Mouse (Mus musculus): ENCODE data around the gene Lrrc8a. TPM values are rescaled to one million over a fixed set of nuclear protein-coding genes. Genes with fewer than 3 reads are reported as not detected.

The Lrrc8a gene
- polyA plus RNA-seq, 1 experiment from 2014 or later: 22.6 TPM

DNA sequence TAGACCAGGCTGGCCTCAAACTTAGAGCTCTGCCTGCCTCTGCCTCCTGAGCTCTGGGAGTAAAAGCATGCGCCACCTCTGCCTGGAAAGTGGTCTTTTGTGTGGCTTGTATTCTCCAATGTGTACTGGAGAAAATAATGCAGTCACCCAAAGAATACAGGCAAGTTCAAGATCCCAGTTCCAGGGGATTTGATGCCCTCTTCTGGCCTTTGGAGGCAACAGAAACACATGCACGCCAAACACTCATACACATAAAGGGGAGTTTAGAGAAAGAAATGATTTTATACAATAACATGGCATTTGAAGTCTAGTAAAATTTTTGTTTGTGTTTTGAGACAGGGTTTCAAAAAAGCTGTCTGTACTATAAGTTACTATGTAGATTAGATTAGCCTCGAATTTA, 62.0 kb downstream of the Lrrc8a start:
- no peak for DNase-seq (ENCODE audit: low spot score)

GRCm38 (mm10) chr2:30299966-30300365, 62.5 kb downstream of the Lrrc8a start:
- no peak for DNase-seq (ENCODE audit: low spot score)

- DNase-seq (ENCODE audit: low spot score): no peak
Measured at GRCm38 (mm10) chr2:30306087-30306486, 68.6 kb downstream of the Lrrc8a start.

GRCm38 (mm10) chr2:30309351-30309750, 71.8 kb downstream of the Lrrc8a start:
- DNase-seq (ENCODE audit: low spot score): no peak

DNA sequence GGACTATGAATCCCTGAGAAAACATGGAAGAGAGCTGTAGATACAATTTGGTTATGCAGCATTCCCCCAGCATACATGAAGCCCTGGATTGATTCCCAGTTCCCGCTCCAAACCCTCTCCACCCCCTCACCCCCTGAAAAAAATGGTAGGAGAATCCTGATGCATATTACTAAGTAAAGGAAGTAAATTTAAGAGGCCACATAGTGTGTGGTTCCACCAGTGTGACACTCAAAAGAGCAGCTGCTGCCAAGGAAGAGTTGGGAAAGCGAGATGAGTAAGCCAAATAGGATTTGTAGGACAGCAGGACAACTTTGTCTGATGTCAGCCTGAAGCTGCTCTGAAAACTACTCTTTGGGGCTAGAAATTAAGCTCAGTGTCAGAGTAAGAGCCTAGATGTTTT, 74.0 kb downstream of the Lrrc8a start:
- no peak for DNase-seq (ENCODE audit: low spot score)

Other genes with a start within 250 kb of the Lrrc8a start
- gene Wdr34, start 188.8 kb upstream of the Lrrc8a start, polyA plus RNA-seq (2015; fragmentation: Nextera tagmentation; extraction: Ambion mirVana): 13.6 and 15.4 TPM in 2 replicates
- gene Set, start 180.3 kb upstream of the Lrrc8a start, polyA plus RNA-seq (2015; fragmentation: Nextera tagmentation; extraction: Ambion mirVana): 418 and 429 TPM in 2 replicates
- 3.5 and 3.7 TPM in 2 replicates for gene Pkn3, start 160.0 kb upstream of the Lrrc8a start, polyA plus RNA-seq (2015; fragmentation: Nextera tagmentation; extraction: Ambion mirVana)
- 28.8 and 29.5 TPM in 2 replicates for gene Zdhhc12, start 144.1 kb upstream of the Lrrc8a start, polyA plus RNA-seq (2015; fragmentation: Nextera tagmentation; extraction: Ambion mirVana)
- 5.6 and 9.6 TPM in 2 replicates for gene Zer1, start 113.1 kb upstream of the Lrrc8a start, polyA plus RNA-seq (2015; fragmentation: Nextera tagmentation; extraction: Ambion mirVana)
- gene Tbc1d13, start 104.0 kb upstream of the Lrrc8a start, polyA plus RNA-seq (2015; fragmentation: Nextera tagmentation; extraction: Ambion mirVana): 4.9 and 5.7 TPM in 2 replicates
- 22.6 and 23.5 TPM in 2 replicates for gene Endog, start 66.2 kb upstream of the Lrrc8a start, polyA plus RNA-seq (2015; fragmentation: Nextera tagmentation; extraction: Ambion mirVana)
- gene Spout1, start 59.3 kb upstream of the Lrrc8a start, polyA plus RNA-seq (2015; fragmentation: Nextera tagmentation; extraction: Ambion mirVana): 44.8 and 46.0 TPM in 2 replicates
- gene Kyat1, start 31.9 kb upstream of the Lrrc8a start, polyA plus RNA-seq (2015; fragmentation: Nextera tagmentation; extraction: Ambion mirVana): 14.5 and 15.5 TPM in 2 replicates
- gene Gm28035, start 2.9 kb downstream of the Lrrc8a start, polyA plus RNA-seq (2015; fragmentation: Nextera tagmentation; extraction: Ambion mirVana): 0.04 and 0.08 TPM in 2 replicates
- gene Phyhd1, start 28.5 kb downstream of the Lrrc8a start, polyA plus RNA-seq (2015; fragmentation: Nextera tagmentation; extraction: Ambion mirVana): 2.8 and 3.0 TPM in 2 replicates
- gene Gm28038, start 43.3 kb downstream of the Lrrc8a start, polyA plus RNA-seq (2015; fragmentation: Nextera tagmentation; extraction: Ambion mirVana): not detected in 2 replicates
- 15.8 and 18.6 TPM in 2 replicates for gene Dolk, start 48.6 kb downstream of the Lrrc8a start, polyA plus RNA-seq (2015; fragmentation: Nextera tagmentation; extraction: Ambion mirVana)
- gene Nup188, start 48.7 kb downstream of the Lrrc8a start, polyA plus RNA-seq (2015; fragmentation: Nextera tagmentation; extraction: Ambion mirVana): 21.3 and 22.3 TPM in 2 replicates
- gene Sh3glb2, start 121.6 kb downstream of the Lrrc8a start, polyA plus RNA-seq (2015; fragmentation: Nextera tagmentation; extraction: Ambion mirVana): 66.9 and 77.5 TPM in 2 replicates
- 7.6 and 10.6 TPM in 2 replicates for gene Miga2, start 126.5 kb downstream of the Lrrc8a start, polyA plus RNA-seq (2015; fragmentation: Nextera tagmentation; extraction: Ambion mirVana)
- 27.8 and 28.1 TPM in 2 replicates for gene Dolpp1, start 154.5 kb downstream of the Lrrc8a start, polyA plus RNA-seq (2015; fragmentation: Nextera tagmentation; extraction: Ambion mirVana)
- gene Crat, start 178.1 kb downstream of the Lrrc8a start, polyA plus RNA-seq (2015; fragmentation: Nextera tagmentation; extraction: Ambion mirVana): 7.9 and 10.2 TPM in 2 replicates
- 127 and 128 TPM in 2 replicates for gene Ptpa, start 178.3 kb downstream of the Lrrc8a start, polyA plus RNA-seq (2015; fragmentation: Nextera tagmentation; extraction: Ambion mirVana)
- 0.55 and 0.69 TPM in 2 replicates for gene Ier5l, start 236.5 kb downstream of the Lrrc8a start, polyA plus RNA-seq (2015; fragmentation: Nextera tagmentation; extraction: Ambion mirVana)

Measured in thymus, postnatal 0 days (tissue).